Mouse (Mus musculus): Measurements from ENCODE around the gene Ubap1. TPM values are rescaled to one million over a fixed set of nuclear protein-coding genes. Genes with fewer than 3 reads are reported as not detected.
A peak's percentile ranks its signal among the peaks of the same experiment; 100 is the strongest.

Ubap1 gene
- 49.5 and 53.0 TPM in 2 replicates for polyA plus RNA-seq (2015; fragmentation: Nextera tagmentation; extraction: Ambion mirVana)

DNA sequence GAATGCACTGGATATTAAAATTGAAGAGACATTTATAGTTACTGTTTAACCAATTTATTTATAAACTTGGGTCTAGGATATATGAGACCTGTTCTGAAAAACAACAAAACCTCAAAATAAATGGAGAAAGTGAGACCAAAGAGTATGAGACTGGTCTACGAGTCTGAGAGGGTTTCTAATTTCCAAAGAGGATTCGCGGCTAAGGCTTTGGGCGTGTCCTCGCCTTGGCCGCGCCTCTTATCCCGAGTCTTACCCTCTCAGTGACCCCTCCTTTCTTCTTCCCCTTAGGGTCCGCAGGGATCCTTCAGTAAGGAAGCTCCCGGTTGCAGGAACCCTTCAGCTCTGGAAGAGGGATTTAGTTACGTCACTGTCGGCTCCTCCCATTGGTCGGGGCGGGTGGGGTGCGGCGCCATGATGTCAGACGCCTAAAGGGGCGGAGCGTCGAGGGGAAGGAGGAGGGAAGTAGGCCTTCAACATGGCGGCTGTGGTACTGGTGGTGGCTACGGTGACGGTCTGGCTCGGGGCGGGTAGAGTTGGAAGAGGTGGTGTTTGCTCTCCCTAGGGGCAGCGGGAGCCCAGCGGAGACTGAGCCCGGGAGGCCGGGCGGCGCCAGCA is at the start of gene Ubap1:
Gene Ubap1 (plus strand): TSS at position 413 of the 615 bp plus-strand sequence.
- peak; percentile 98 for ATAC-seq (ENCODE audit: insufficient read depth, low FRiP score)
- under 1% methylated on average over 28 of the region's 31 CpGs for WGBS
- Histone ChIP-seq H3K27me3 (ENCODE audit: control insufficient read depth, insufficient read depth, low read length) (no peaks in the 10 kb centered on the region), H3K27ac (ENCODE audit: low read length) (peak within 1 kb of the TSS; percentile 97), H3K4me3 (replicated peaks; ENCODE audit: low read length) (peak within 1 kb of the TSS; percentile 84), H3K4me1 (ENCODE audit: control insufficient read depth, insufficient read depth, low read length) (peaks cover 9% of the 10 kb centered on the region; the same call in 1 of the 2 replicates), H3K9ac (ENCODE audit: low read length) (peak within 1 kb of the TSS; percentile 90), H3K36me3 (ENCODE audit: control insufficient read depth, insufficient read depth, low read length) (no peaks in the 10 kb centered on the region), H3K9me3 (replicated peaks; ENCODE audit: control insufficient read depth, low read length) (no peaks in the 10 kb centered on the region), H3K4me2 (ENCODE audit: low read depth, low read length) (peak within 1 kb of the TSS; percentile 88)

DNA sequence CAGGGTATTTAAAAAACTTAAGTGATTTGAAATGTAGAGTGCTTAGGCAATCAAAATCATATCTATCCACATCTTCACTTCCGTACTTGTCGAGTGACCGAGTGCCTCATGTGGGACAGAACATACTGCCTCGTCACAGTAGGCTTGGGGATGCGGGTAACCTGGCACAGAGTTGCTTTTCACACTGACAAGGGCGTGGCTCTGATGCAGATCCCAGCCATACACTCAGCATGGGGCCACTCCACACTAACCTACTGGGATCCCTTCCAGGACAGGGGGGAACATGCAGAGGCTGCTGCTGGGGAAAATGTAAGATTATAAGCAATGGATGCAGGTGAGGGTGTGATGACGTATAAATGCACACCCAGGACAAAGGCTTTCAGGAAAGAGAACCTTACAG is 45.1 kb upstream of the Ubap1 start:
- H3K27ac ChIP-seq (ENCODE audit: low read length) = no peak overlapping the region
- WGBS = 84% methylated on average over 7 of the region's 7 CpGs
- no peaks in the 10 kb centered on the region for H3K27me3 ChIP-seq (ENCODE audit: control insufficient read depth, insufficient read depth, low read length)
- no peaks in the 10 kb centered on the region for H3K4me1 ChIP-seq (ENCODE audit: control insufficient read depth, insufficient read depth, low read length)
- no peak for ATAC-seq (ENCODE audit: insufficient read depth, low FRiP score)
- no peak overlapping the region for H3K4me3 ChIP-seq (replicated peaks; ENCODE audit: low read length)
- peaks cover 25% of the 10 kb centered on the region for H3K36me3 ChIP-seq (ENCODE audit: control insufficient read depth, insufficient read depth, low read length)
- H3K9ac ChIP-seq (ENCODE audit: low read length) = no peak overlapping the region
- no peak overlapping the region for H3K4me2 ChIP-seq (ENCODE audit: low read depth, low read length)
- H3K9me3 ChIP-seq (replicated peaks; ENCODE audit: control insufficient read depth, low read length) = no peaks in the 10 kb centered on the region

DNA sequence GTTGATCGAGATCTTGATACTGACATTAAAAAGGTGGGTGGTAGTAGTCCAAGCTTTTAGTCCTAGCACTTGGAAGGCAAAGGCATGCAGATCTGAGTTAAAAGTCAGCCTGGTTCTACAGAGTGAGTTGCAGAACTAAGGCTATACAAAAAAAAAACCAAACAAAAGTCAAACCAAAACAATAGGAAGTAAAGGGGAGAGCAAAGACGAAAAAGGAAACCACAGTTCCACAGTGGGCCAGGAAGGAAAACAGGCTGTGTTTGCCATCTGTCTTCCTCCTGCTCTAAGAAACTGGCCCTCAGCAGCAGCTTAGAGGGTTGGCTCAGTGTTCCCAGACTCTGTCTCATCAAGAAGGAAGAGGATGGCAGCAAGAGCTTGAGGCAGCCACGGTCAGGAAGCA is 44.5 kb upstream of the Ubap1 start:
- Histone ChIP-seq H3K27ac (ENCODE audit: low read length) (no peak overlapping the region), H3K4me3 (replicated peaks; ENCODE audit: low read length) (no peak overlapping the region), H3K4me2 (ENCODE audit: low read depth, low read length) (no peak overlapping the region), H3K9me3 (replicated peaks; ENCODE audit: control insufficient read depth, low read length) (no peaks in the 10 kb centered on the region), H3K9ac (ENCODE audit: low read length) (no peak overlapping the region), H3K36me3 (ENCODE audit: control insufficient read depth, insufficient read depth, low read length) (peaks cover 18% of the 10 kb centered on the region), H3K27me3 (ENCODE audit: control insufficient read depth, insufficient read depth, low read length) (no peaks in the 10 kb centered on the region), H3K4me1 (ENCODE audit: control insufficient read depth, insufficient read depth, low read length) (no peaks in the 10 kb centered on the region)
- 56% methylated on average over 3 of the region's 3 CpGs for WGBS
- ATAC-seq (ENCODE audit: insufficient read depth, low FRiP score) = no peak

DNA sequence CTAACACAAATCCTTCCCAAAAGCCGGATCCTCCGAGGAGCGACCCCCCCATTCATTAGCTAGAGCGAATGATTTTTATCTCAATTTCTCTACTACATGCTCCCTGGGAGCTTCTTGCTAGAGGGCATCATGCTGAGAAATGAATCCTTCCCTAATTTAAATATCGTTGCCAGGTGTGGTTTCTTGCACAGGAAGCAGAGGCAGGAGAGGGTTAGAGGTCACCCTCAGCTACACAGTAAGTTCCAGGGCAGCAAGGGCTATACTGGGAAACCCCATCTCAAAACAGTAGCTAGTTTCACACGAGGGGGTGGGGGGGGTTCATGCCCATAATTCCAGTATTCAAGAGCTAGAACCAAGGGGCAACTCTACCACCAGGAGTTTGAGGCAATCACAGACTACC is 41.4 kb upstream of the Ubap1 start:
- Histone ChIP-seq H3K36me3 (ENCODE audit: control insufficient read depth, insufficient read depth, low read length) (peaks cover 20% of the 10 kb centered on the region), H3K4me1 (ENCODE audit: control insufficient read depth, insufficient read depth, low read length) (peaks cover 8% of the 10 kb centered on the region; the same call in 1 of the 2 replicates), H3K9me3 (replicated peaks; ENCODE audit: control insufficient read depth, low read length) (no peaks in the 10 kb centered on the region), H3K9ac (ENCODE audit: low read length) (no peak overlapping the region), H3K4me3 (replicated peaks; ENCODE audit: low read length) (no peak overlapping the region), H3K27ac (ENCODE audit: low read length) (no peak overlapping the region), H3K27me3 (ENCODE audit: control insufficient read depth, insufficient read depth, low read length) (no peaks in the 10 kb centered on the region), H3K4me2 (ENCODE audit: low read depth, low read length) (no peak overlapping the region)
- WGBS = 81% methylated on average over 6 of the region's 6 CpGs
- no peak for ATAC-seq (ENCODE audit: insufficient read depth, low FRiP score)

DNA sequence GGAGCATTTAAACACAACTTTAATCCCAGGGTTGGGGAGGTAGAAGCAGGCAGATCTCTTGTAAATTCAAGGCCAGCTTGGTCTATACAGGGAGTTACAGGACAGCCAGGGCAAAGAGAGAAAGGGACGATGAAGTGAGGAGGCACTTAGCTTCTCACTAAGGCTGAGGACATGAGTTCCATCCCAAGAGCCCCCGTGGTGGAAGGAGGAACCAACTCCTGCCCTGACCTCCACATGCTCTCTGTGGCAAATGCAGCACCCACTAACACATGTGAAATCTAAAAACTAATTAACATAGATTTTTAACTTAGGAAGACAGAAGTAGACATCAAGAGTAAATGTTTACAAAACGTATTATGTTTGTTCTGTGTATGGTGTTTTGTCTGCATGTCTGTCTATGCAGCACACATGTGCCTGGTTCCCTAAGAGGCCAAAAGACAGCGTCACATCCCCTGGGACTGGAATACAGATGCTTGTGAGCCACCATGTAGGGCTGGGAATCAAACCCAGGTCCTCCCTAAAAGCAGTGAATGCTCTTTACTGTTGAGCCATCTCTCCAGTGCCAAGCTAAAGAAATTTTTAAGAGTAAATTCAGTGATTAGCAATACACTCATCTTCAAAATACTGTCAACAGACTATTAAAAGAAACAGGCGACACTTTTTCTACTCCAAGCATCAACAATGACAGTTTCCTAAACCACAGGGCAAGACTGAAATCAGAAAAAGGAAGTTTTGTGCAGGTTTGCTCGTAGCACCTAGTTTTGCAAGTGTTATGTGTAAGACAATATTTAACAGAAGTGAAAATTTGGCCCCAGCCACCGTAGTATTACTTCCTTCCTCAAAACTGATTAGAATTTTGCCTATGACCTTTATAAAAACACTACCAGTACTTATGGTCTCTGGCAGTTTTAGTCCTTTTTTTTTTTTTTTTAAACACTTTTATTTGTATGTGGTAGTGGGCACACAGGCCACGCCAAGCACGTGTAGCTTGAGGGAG is 37.9 kb upstream of the Ubap1 start:
- Histone ChIP-seq H3K9me3 (replicated peaks; ENCODE audit: control insufficient read depth, low read length) (no peaks in the 10 kb centered on the region), H3K36me3 (ENCODE audit: control insufficient read depth, insufficient read depth, low read length) (peaks cover 20% of the 10 kb centered on the region), H3K27me3 (ENCODE audit: control insufficient read depth, insufficient read depth, low read length) (no peaks in the 10 kb centered on the region), H3K9ac (ENCODE audit: low read length) (no peak overlapping the region), H3K4me3 (replicated peaks; ENCODE audit: low read length) (no peak overlapping the region), H3K4me2 (ENCODE audit: low read depth, low read length) (no peak overlapping the region), H3K4me1 (ENCODE audit: control insufficient read depth, insufficient read depth, low read length) (peaks cover 22% of the 10 kb centered on the region), H3K27ac (ENCODE audit: low read length) (no peak overlapping the region)
- 88% methylated on average over 9 of the region's 9 CpGs for WGBS
- ATAC-seq (ENCODE audit: insufficient read depth, low FRiP score) = no peak

DNA sequence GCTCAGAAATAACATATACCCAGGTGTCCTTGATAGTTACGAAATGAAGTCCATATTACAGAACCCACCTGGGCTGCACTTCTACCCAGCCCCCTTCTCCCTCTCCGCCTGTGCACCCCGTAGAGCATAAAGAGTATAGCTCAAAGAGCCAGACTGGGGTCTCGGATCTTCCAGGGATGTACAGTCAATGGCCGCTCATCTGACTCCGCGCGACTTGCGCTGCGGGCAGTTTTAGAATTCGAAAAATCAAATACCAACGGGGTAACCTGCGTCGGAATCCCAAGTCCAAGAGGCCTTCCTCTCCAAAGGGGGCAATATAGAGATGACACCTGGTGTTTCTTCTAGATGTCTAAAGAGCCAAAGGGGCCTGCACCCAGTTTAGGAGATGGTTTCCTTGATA is 35.1 kb upstream of the Ubap1 start:
- peak overlapping the region; percentile 87 for H3K4me2 ChIP-seq (ENCODE audit: low read depth, low read length)
- no peak for ATAC-seq (ENCODE audit: insufficient read depth, low FRiP score)
- peaks cover 22% of the 10 kb centered on the region for H3K4me1 ChIP-seq (ENCODE audit: control insufficient read depth, insufficient read depth, low read length)
- H3K27ac ChIP-seq (ENCODE audit: low read length) = peak overlapping the region; percentile 99
- H3K9ac ChIP-seq (ENCODE audit: low read length) = peak overlapping the region; percentile 97
- H3K36me3 ChIP-seq (ENCODE audit: control insufficient read depth, insufficient read depth, low read length) = peaks cover 17% of the 10 kb centered on the region; the same call in 1 of the 2 replicates
- H3K9me3 ChIP-seq (replicated peaks; ENCODE audit: control insufficient read depth, low read length) = no peaks in the 10 kb centered on the region
- 10% methylated on average over 14 of the region's 14 CpGs for WGBS
- no peaks in the 10 kb centered on the region for H3K27me3 ChIP-seq (ENCODE audit: control insufficient read depth, insufficient read depth, low read length)
- peak overlapping the region; percentile 96 for H3K4me3 ChIP-seq (replicated peaks; ENCODE audit: low read length)

DNA sequence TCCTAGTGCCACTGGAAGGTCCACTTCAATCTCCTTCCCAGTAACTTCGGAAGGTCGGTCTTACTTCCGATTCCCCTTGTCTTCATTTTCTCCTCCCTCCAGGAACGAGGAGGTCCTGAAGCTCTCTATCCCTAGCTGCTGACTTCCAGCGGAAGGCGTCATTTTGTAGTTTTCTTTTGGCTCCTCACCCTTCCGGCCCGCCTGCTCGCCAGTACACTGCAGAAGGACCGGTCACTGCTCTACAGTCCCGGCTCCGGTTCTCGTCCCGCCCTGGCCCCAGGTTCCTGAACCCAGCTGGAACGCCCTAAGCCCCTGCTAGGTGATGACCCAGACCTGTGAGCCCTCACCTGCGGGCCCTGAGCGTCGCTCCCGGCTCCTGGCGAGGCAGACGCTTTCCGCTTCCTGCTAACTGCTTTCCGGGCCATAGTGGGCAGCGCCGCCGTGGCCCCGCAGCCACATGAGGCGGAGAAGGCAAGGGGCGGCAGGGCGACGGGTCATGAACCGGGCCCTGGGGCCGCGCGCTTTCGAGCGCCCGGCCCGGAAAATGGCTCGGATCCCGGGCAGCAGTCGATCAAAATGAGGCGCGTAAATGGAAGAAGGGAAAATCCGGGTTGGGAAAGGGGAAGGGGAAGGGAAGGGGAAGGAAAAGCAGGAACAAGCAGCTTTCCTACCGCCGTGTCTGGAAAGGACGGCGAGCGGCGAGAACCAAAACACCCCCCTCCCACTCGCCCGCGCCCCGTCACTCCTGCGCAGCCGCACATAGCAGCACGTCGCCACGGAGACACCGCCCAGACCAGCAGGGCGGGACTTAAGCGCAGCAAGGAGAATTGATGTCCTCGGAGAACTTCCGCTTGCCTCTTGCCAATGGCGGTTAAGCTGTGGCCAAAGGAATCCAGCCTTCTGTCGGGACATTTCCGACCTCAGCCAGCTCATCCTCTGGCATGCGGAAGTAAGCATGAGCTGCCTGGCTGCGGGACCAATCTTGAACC is 34.4 kb upstream of the Ubap1 start, which contains the start of gene Dcaf12:
Gene Dcaf12 (minus strand): TSS at position 749 of the 989 bp plus-strand sequence.
- H3K4me1 ChIP-seq (ENCODE audit: control insufficient read depth, insufficient read depth, low read length) = peaks cover 22% of the 10 kb centered on the region
- peak within 1 kb of the TSS; percentile 87 for H3K4me2 ChIP-seq (ENCODE audit: low read depth, low read length)
- H3K27me3 ChIP-seq (ENCODE audit: control insufficient read depth, insufficient read depth, low read length) = no peaks in the 10 kb centered on the region
- WGBS = under 1% methylated on average over 70 of the region's 70 CpGs
- H3K9me3 ChIP-seq (replicated peaks; ENCODE audit: control insufficient read depth, low read length) = no peaks in the 10 kb centered on the region
- peak within 1 kb of the TSS; percentile 97 for H3K9ac ChIP-seq (ENCODE audit: low read length)
- peak within 1 kb of the TSS; percentile 99 for H3K27ac ChIP-seq (ENCODE audit: low read length)
- peak; percentile 97 for ATAC-seq (ENCODE audit: insufficient read depth, low FRiP score)
- peaks cover 17% of the 10 kb centered on the region; the same call in 1 of the 2 replicates for H3K36me3 ChIP-seq (ENCODE audit: control insufficient read depth, insufficient read depth, low read length)
- H3K4me3 ChIP-seq (replicated peaks; ENCODE audit: low read length) = peak within 1 kb of the TSS; percentile 96

DNA sequence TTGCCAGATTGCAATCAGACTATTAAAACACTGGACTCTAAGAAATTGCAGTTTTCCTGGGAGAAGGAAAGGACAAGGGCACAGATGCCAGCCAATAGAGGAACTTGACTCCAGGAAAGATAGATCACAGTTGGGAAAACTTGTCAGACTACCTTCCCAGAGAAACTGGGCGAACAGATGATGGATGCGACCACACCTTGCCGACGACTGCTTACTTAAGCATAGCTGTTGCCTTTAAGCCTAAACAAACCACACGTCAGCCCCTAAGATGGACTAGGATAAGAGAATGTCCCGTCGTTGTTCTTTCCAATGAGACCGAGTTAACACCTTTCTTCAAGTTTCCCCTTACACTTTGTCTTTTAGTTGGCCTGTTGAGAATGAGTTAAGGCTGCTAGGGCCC is 33.6 kb upstream of the Ubap1 start:
- peaks cover 22% of the 10 kb centered on the region for H3K4me1 ChIP-seq (ENCODE audit: control insufficient read depth, insufficient read depth, low read length)
- peak; percentile 20; the same call in 1 of the 2 replicates for ATAC-seq (ENCODE audit: insufficient read depth, low FRiP score)
- H3K9ac ChIP-seq (ENCODE audit: low read length) = peak overlapping the region; percentile 97
- H3K27me3 ChIP-seq (ENCODE audit: control insufficient read depth, insufficient read depth, low read length) = no peaks in the 10 kb centered on the region
- H3K4me3 ChIP-seq (replicated peaks; ENCODE audit: low read length) = peak overlapping the region; percentile 96
- H3K27ac ChIP-seq (ENCODE audit: low read length) = peak overlapping the region; percentile 99
- peak overlapping the region; percentile 87 for H3K4me2 ChIP-seq (ENCODE audit: low read depth, low read length)
- peaks cover 12% of the 10 kb centered on the region; the same call in 1 of the 2 replicates for H3K36me3 ChIP-seq (ENCODE audit: control insufficient read depth, insufficient read depth, low read length)
- 20% methylated on average over 8 of the region's 8 CpGs for WGBS
- H3K9me3 ChIP-seq (replicated peaks; ENCODE audit: control insufficient read depth, low read length) = no peaks in the 10 kb centered on the region
